Mouse (Mus musculus) left cerebral cortex, adult 8-10 months (tissue): ENCODE data around the gene Psmd12. TPM values are rescaled to one million over a fixed set of nuclear protein-coding genes. Genes with fewer than 3 reads are reported as not detected.

ENCODE experiments used
- DNase-seq, 2 experiments: peaks; one replicate each; pipeline ENCODE4 v3.0.0; 2022; ENCODE audit warnings: low spot score in 2 of 2
- total RNA-seq, 4 experiments: library from RNA; stranded (reverse); gene quantifications; 2 replicates each; pipeline ENCODE4 v1.2.4; 2022

Psmd12 gene
- total RNA-seq, result 10 to 100 TPM; 71.0 to 79.5 (median 71.8) TPM

DNA sequence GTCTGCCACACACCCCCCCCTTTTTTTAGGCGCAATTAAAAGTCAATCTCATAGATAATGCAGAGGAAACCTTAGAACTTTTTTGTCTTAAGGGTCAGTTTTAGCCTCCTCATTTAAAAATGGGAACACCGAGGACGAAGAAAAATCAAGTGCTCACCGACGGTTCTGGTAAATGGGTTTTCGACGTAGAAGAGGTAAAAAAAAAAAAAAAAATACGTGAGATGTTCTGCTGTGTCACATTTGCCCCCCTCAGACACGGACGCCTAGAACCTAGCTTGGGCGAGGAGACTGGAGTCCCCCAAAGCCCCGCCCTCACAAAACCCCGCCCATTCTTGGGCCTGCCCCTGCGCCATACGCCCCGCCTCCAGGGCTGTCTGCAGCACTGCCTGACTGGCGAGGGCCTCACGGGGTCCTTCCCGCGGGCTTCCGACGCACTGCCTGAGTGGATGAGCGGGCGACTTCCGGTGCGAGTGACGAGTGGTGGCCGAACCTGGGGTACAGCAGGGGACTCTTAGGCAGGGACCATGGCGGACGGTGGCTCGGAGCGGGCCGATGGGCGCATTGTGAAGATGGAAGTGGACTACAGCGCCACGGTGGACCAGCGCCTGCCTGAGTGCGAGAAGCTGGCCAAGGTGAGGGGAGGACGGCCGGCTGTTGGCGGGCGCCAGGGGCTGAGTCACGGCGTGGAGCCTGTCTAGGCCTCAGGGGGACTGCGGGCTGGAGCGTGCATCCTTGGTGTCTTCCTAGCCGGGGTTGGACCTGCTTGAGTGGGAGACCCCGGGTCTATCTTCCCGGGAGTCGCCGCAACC, at the start of gene Psmd12:
Gene Psmd12 (plus strand): TSS at position 432 of the 809 bp plus-strand sequence.
- DNase-seq, result peak; percentile 83 to 92

DNA sequence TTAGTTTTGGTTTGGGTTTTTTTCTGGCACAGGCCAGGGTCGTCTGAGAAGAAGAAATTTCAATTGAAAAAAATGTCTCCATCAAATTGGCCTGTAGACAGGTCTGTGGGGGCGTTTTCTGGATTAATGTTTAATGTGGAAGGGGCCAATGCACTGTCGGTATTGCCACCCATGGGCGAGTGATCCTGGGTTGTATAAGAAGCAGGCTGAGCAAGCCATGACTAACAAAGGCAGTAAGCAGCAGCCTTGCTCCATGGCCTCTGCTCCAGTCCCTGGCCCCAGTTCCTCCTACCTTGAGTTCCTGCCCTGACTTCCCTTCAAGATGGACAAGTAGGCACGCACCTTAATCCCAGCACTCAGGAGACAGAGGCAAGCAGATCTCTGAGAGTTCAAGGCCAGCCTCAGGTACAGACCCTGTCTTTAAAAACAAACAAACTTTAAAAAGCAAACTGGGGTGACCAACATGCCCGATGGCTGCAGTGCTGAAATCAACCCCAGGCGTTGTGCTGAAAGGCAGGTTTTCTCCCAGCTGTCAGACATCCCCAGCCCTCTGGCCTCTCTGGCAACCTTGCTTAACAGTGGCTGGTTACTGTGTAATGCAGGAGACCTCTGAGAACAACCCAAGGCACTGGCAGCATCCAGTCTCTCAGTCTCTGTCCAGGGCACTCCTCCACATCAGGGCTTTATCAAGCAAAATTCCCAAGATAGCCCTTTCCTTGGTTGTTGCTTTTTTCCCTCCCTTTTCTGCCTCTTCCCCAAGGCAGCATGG, 47.9 kb upstream of the Psmd12 start:
- no peak for DNase-seq

GRCm38 (mm10) chr11:107435776-107436449, 43.4 kb upstream of the Psmd12 start:
- DNase-seq, result no peak

DNA sequence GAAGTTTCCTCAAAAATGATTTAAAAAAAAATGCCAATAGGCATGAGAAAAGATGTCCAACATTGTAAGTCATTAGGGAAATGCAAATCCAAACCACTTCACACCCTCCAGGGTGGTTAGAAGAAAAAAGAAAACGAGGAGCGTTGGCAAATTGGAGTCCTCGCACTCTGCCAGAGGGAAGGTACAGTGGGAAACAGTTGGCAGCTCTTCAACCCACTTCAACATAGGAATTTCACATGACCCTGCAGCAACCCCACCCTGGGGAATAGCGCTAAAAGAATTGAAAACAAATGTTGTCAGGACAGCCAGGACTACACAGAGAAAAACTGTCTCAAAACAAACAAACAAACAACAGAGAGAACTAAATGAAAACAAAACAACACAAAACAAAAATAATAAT, 41.6 kb upstream of the Psmd12 start:
- DNase-seq, result no peak

DNA sequence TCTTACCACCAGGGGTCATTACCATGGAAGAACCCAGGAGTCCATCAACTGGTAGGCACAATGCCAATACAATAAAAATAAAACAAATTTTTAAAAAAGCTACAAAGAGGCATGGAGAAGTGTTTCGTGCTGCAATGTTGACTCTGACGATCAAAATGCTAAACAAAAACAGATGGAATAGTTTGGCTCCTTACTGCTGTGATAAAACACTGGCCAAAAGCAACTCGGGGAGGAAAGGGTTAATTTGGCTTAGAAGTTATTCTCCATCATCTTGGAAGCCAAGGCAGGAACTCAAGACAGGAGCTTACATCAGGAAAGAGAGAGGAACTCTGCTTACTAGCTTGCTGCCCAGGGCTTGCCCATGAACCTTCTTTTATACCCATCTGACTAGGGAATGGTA, 41.1 kb upstream of the Psmd12 start:
- no peak for DNase-seq

GRCm38 (mm10) chr11:107441050-107441449, 38.2 kb upstream of the Psmd12 start:
- no peak for DNase-seq

GRCm38 (mm10) chr11:107443121-107444095, 35.9 kb upstream of the Psmd12 start:
- DNase-seq, result no peak

DNA sequence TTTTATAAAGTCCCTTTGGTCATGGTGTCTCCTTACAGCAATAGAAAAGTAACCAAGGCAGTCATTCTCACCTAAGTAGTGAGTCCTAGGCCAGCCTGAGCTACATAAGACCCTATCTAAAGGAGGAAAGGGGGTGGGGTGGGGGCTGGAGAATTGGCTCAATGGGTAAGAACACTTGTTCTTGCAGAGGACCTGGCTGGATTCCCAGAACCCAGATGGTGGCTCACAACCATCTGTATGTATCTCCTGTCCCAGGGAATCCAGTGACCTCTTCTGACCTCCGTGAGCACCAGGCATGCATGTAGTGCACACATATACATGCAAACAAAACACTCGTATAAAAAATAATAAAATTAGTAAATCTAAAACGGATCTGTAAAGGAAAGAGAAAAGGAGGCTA, 33.6 kb upstream of the Psmd12 start:
- DNase-seq, result no peak

DNA sequence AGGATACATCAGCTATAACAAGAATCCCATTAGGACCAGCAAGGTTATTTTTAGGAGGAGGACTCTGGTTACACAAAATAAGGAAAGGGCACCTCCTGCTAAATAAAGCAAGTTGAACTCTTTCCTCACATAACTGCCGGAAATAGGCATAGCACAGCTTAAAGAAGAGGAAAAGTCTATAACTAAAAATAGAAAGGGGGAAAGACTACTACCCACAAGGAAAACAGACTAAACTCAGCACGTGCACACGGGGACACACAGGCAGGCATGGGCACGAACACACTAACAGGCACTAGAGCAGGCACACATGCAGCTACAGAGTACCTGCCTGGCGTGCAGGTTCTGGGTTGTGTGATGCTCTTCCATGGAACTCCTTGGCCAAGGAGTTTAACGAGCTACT, 32.6 kb upstream of the Psmd12 start:
- no peak for DNase-seq

DNA sequence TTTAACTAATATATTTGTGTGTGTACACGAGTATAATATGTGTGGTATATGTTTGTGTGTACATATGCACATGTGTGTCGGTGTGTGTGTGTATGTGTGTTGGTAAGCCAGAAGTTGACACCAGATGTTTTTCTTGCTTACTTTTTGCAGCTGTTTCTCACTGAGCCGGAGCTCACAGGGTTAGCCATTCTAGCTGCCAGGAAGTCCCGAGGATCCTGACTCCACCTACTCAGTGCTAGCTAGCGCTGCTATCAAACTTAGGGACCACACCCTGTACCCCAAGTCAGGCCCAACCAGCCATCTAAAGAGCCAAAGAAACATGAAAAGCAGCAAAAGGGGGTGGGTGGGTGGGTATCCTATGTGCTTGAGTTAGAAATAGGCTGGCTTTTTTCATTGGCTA, 31.9 kb upstream of the Psmd12 start:
- no peak for DNase-seq

DNA sequence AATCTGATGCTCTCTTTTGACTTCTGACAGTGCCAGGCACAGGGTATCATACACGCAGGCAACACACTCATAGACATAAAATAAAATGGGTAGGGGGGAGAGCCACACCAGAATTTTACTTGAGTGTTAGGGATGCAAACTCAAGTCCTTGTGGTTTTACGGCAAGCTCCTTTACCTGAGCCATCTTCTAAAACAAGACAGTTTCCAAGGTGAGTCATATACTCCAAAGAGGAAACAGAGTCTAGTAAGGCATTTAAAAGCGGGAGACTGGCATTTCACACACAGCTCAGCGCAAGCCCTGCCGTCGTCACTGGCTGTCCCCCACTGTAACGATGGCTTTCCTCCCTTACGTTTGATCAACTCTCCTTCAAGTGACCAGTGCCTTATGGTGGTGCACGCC, 31.4 kb upstream of the Psmd12 start:
- no peak for DNase-seq

GRCm38 (mm10) chr11:107449169-107449910, 29.9 kb upstream of the Psmd12 start:
- DNase-seq, result no peak

GRCm38 (mm10) chr11:107450097-107450496, 29.2 kb upstream of the Psmd12 start:
- DNase-seq, result no peak

GRCm38 (mm10) chr11:107451106-107451505, 28.2 kb upstream of the Psmd12 start:
- no peak for DNase-seq

- DNase-seq, result no peak
Observed at GRCm38 (mm10) chr11:107452053-107452452, 27.2 kb upstream of the Psmd12 start.

- DNase-seq, result no peak
Observed at GRCm38 (mm10) chr11:107454546-107455462, 24.5 kb upstream of the Psmd12 start.

GRCm38 (mm10) chr11:107457282-107457681, 22.0 kb upstream of the Psmd12 start:
- DNase-seq, result no peak

GRCm38 (mm10) chr11:107458286-107458685, 21.0 kb upstream of the Psmd12 start:
- no peak for DNase-seq

DNA sequence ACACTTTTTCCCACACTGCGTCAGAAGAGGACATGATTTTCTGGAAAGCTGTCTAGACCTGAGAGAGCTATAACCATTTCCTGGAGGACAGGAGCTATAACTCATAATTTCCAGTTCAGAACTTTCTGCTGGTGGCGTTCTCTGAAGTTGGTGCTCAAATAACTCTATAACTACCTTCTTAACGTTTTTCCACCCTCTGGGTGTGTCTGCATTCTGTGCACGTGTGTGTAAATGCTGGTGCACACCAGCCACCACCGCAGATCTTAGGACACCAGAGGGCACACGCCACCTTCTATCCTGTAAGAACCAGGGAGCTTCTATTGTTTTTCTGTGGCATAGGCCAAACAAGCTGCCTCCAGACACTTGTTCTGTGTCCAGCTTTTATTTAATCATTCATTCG, 20.3 kb upstream of the Psmd12 start:
- DNase-seq, result no peak
